Mouse (Mus musculus): ENCODE measurements around the gene Siah2.

Gene Siah2

DNA sequence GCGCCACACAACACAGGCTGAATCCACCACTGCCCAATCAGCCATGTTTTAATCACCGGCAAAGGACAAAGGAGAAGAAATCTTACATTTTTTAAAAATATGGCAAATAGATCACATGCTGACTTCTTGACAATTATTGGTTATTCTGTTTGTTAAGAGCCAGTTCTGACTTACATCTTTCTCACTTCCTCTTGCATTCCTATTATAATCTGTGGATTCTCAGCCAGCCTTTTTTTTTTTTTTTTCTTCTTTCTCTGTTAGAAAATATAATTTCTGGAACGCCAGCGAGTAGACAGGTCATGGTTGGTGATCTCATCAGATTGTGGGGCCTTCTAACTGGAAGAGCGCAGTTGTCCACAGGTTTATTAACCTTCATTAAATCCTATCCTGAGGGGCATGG, 18.9 kb downstream of the Siah2 start:
- in situ Hi-C loops (cut with MboI; ENCODE audit: low sequenced_read_pairs): no loop called here

DNA sequence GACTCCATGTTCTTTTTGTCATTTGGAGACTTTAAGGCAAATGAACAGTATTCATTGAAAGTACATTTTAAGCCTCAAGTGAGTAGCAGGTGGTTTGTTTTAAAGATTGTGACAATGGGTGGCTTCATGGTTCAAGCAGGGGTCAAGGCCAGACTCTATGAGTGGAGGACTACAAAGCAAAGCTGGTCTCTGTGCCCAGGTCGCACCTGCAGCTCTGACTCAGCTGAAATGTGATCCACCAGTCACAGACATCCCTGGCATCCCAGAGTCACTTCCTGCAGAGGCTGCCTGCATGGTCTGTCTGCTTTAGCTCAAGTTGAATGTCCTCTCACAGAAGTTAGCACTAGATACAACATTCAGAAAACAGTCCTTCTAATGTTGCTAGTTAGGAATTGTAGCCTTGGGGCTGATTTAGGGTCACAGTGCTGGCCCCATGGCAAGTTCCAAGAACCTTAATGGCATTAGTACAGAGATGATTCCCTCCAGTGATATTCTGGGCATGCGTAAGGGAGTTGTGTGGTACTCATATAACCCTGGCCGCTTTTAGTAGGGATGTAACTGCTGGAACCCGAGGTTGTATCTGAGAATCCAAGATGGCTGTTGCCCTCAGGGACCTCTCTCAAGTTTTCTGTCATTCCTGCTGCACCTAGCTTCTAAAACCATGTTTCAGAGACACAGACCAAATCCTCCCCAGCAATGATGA, 19.6 kb downstream of the Siah2 start:
- in situ Hi-C loops (cut with MboI; ENCODE audit: low sequenced_read_pairs): no loop called here

DNA sequence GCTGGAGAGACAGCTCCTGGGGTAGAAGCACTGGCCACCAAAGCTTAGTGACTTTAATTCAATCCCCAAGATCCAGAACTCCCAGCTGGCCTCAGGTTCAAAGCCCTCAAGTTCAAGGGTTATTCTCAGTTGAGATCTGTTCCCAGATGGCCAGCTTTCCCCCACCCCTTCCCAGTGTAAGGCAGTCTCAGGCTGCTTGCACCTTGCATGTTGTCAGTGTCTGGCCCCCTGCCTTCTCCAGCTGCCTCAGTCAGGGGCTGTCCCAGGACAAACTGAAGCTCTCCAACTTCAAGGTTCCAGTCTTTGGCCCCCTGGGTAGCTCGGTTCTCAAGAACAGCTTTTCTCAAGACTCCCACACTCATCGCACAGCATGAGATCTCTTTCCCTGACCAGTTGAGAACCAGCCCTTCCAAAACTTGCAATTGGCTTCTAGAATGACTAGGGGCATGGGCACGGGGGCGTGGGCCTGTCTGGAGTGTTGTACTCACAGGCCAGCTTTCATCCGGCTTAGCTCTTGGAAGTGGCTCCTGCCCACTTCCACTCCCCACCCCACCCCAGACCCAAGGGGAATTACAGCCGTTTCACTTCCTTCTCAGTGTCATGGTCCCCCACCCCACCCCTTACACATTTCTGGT, 20.5 kb downstream of the Siah2 start:
- in situ Hi-C loops (cut with MboI; ENCODE audit: low sequenced_read_pairs): no loop called here

DNA sequence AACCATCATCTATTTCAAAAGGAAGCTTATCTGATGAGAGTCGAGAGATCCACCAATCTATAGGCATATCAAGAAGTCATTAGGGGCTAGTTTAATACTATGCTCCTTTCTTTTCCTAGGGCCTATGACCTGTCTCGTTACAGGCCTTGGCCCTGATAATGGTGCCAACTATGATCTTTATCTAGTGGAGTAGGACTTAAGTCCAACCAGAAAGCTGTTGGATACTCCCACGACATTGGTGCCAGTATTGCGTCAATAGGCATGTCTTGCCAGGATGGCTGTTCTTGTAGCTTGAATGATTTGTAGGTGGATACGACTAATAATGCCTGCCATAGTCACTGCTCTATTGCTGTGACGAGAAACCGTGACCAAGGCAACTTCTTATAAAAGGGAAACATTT, 28.2 kb downstream of the Siah2 start:
- in situ Hi-C loops (cut with MboI; ENCODE audit: low sequenced_read_pairs): no loop called here

DNA sequence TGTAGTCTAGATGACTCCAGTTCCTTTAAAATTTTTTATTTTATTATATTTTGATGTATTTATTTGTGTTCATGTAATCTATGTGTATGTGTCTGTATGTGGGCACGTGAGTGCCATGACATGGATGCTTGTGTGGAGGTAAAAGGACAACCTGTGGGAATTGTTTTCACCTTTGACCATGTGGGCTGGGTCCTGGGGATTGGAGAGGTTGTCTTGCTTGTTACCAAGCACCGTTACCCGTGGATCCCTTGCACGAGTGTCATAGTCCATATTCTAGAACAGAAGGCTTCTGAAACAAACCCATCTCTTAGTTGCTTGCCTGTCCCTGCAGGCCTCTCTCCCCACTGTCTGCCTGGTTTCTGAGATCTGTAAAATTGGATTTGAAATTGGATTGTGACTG, 31.6 kb downstream of the Siah2 start:
- in situ Hi-C loops (cut with MboI; ENCODE audit: low sequenced_read_pairs): no loop called here

DNA sequence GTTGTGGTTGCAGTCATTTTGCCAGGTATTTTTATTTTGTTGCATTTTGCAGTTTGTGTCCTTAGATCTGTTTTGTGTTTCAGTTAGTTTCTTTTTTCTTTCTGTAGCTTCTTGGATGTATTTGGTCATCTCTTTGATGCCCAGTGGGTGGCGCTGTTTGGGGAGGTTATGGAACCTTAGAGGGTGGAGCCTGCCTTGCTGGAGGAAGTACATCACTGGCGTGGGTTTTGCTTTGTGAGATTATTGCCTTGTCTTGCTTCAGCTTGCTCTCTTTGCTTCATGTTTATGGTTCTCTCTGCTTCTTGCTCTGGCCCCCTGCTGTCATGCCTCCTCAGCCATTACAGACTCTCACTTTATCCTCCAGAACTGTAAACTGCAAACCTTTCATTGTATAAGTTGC, 34.8 kb downstream of the Siah2 start:
- in situ Hi-C loops (cut with MboI; ENCODE audit: low sequenced_read_pairs): loop anchor here (10.0 kb wide), 1 partner anchor 127 kb away; no protein-coding TSS in a partner anchor

DNA sequence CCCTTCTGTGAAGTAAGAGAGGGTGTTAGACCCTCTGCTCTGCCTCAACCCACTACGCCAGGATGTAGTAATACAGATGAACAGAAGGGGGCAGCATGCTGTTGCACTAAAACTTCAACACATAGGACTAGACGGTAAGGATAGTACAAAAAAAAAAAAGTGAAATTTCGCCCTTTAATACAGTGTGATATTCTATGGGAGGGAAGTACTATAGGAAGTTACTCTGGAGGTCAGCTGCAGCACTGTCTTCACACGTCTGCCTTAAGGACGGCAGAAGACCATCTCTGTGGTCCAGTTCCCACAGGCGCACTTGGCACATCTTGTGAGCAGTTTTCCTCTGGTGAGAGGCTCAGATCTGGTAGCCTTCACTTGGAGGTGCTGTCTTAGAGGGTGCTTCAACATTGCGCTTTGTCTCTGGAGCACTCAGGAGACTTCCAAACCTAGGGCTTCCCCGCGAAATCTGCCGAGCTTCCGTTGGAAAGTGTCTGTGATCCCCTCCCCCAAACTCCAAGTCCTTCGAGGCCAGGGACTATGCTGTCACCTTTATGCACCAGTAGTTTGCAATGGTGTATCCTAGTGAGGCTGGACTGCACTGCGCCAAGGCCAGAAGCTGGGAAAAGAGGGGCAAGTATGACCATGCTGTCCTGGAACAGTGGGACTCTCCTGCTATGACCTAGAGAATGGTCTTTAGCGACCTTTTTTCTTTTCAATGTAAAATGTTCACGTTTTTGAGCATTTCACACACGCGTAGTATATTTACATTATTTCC, 36.7 kb downstream of the Siah2 start:
- in situ Hi-C loops (cut with MboI; ENCODE audit: low sequenced_read_pairs): loop anchor here (10.0 kb wide), 1 partner anchor 129 kb away; no protein-coding TSS in a partner anchor

- in situ Hi-C loops (cut with MboI; ENCODE audit: low sequenced_read_pairs): loop anchor here (10.0 kb wide), 1 partner anchor 131 kb away; no protein-coding TSS in a partner anchor
Measured at GRCm38 (mm10) chr3:58653907-58654306, 38.3 kb downstream of the Siah2 start.

DNA sequence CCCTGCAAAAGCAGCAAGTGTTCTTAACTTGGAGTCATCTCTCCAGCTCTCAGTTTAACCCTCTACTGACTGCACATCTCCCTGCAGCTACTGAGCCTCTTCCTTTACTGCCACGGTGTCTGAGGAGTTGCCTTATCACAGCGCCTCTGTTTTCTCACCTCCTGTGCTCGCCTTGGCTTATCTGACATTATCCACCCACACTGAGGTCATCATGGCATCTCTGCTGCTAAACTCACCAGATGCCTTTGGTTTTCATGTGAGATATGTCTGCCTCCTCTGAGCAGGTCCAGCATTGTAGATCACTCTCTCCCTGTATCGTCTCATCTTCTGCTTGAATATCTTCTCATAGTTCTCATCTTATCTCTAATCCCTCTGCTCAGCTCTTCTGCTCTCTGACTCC, 41.9 kb downstream of the Siah2 start:
- in situ Hi-C loops (cut with MboI; ENCODE audit: low sequenced_read_pairs): loop anchor here (10.0 kb wide), 1 partner anchor 134 kb away; no protein-coding TSS in a partner anchor

GRCm38 (mm10) chr3:58647179-58647578, 45.0 kb downstream of the Siah2 start:
- in situ Hi-C loops (cut with MboI; ENCODE audit: low sequenced_read_pairs): loop anchor here (25.0 kb wide), 1 partner anchor 415 kb away; no protein-coding TSS in a partner anchor

DNA sequence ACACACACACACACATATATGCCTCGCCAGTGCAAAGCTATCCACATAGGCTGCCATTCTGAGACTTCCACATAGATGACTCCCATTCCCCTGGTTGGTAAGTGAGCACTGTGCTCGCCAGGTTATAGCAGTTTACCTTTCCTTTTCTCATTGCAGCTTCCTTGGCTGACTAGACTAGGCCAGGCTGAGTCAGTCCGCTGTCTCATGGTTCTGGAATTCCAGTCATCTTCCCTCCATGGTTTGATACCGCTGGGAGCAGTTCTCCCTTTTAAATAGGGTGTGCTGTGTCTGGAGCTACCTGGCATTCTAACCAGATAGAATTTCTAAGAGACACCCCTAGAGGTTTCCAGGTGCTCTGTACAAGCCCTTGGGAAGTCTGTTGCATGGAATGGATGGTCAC, 46.0 kb downstream of the Siah2 start:
- in situ Hi-C loops (cut with MboI; ENCODE audit: low sequenced_read_pairs): loop anchor here (25.0 kb wide), 1 partner anchor 416 kb away; no protein-coding TSS in a partner anchor

DNA sequence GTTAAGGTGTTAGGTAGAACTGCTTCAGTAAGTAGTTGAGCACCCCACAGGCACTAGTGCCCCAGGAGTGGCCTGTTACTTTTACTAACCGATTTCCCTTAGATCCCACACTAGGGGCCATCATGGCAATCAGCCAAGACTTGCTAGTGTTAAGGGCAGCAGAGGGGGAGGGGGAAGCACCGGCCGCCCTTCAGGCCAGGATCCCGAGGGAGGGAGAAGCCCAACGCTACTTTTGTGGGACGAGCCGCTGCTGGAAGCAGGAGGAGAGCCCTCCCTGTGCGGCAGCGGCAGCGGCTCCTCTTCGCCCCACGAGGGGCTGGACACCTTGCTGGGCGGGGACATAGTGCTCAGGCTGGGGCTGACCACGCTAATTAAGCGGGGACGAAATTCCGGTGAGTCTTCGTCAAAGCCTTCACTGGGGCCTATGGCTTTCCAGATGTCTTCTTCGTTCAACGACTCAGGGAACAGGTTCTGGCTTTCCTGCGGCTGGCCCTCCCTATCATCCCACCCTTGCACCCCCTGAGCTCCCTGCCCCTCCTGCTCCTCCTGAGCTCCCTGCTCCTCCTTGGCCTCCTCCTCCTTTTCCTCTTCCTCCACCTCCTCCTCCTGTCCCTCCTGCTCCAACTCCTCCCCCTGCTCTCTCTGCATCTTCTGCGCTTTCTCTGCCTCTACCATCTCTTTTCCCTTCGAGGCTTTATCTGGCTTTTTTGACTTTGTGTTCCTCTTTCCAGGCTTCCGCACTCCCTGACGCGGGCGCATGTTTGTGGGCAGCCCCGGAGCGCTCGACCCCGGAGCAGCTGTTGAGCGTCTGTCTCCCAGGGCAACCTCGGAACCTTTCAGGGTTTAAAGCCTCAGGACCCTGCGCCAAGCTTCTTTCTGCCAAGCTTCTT, 55.5 kb downstream of the Siah2 start, which contains the start of gene Erich6:
Gene Erich6, minus strand, starts transcription at position 802 of the 890 bp plus-strand sequence.
- in situ Hi-C loops (cut with MboI; ENCODE audit: low sequenced_read_pairs): loop anchor here (25.0 kb wide), 1 partner anchor 426 kb away; no protein-coding TSS in a partner anchor

DNA sequence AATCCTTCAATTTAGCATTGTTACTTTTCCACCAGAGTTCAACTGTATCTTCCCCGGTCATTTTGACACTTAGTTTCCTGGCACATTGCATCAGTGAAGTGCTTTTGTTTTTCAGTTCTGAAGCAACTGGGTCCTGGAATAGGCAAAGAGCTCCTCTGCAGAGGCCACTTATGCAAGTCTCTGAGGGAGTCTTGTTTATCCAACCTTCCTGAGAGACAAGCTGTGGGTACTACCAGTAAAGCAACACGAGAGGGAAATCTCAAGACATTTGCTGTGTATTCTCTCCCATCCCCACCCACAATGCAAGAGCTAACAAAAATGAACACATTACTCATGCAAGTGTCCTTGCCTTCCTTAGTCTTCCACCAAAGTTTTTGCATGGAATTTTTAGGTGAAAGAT, 60.5 kb downstream of the Siah2 start:
- in situ Hi-C loops (cut with MboI; ENCODE audit: low sequenced_read_pairs): loop anchor here (25.0 kb wide), 1 partner anchor 431 kb away; no protein-coding TSS in a partner anchor

DNA sequence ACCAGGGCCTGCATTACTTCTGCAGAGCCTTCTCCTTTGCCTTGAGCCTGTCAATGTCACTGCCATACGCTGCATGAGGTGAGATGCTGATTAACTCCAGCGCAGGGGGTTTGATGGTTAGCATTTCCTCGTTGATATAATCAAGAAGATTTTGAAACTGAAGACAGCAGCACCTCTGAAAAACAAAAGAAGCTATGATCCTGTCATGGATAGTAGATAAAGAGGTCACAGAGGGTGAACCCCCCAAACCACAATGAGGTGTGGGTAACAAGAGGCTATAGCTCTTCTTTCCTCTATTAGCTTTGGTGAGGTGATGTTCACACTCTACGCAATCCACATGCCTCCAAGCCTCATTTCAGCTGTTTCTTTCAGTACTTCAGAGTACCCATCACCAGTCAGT, 67.2 kb downstream of the Siah2 start:
- in situ Hi-C loops (cut with MboI; ENCODE audit: low sequenced_read_pairs): loop anchor here (25.0 kb wide), 1 partner anchor 437 kb away; no protein-coding TSS in a partner anchor

Data from CH12F3 (cell line).